Mouse (Mus musculus) MEL (cell line): ENCODE results near the gene Anln. TPM values are rescaled to one million over a fixed set of nuclear protein-coding genes. Genes with fewer than 3 reads are reported as not detected.
A peak's percentile ranks its signal among the peaks of the same experiment; 100 is the strongest.

Source experiments
- DNase-seq: peaks from one replicate; pipeline ENCODE4 v3.0.0; 2011; ENCODE audit warnings: low read depth, low spot score
- H3K27ac ChIP-seq: 2 replicates; pipeline ENCODE4 v1.5.1; 2012; ENCODE audit warnings: low read depth, mild to moderate bottlenecking, control low read depth, low read length, moderate library complexity; ENCODE audit not compliant: control insufficient read depth
- H3K27me3 ChIP-seq, 2 experiments: fragments of 150-350 bp in 1 of 2; sonication (generic) in 1 of 2; 2 replicates each; pipeline ENCODE4 v1.6.1; 2012; ENCODE audit warnings: low read length in 2 of 2, mild to moderate bottlenecking in 2 of 2, improper control_type of control experiment in 1 of 2, moderate library complexity in 1 of 2; ENCODE audit not compliant: insufficient read depth in 2 of 2, control insufficient read depth in 1 of 2
- H3K36me3 ChIP-seq, 2 experiments: 2 replicates each; pipeline ENCODE4 v1.6.1; 2012 to 2014; ENCODE audit warnings: low read length in 2 of 2, improper control_type of control experiment in 1 of 2, inconsistent platforms in 1 of 2, mild to moderate bottlenecking in 1 of 2; ENCODE audit not compliant: insufficient read depth in 2 of 2, control insufficient read depth in 1 of 2
- H3K4me1 ChIP-seq, 2 experiments: fragments of 150-350 bp in 1 of 2; sonication (generic) in 1 of 2; 2 replicates each; pipeline ENCODE4 v1.6.1; 2012; ENCODE audit warnings: low read length in 2 of 2, improper control_type of control experiment in 1 of 2, mild to moderate bottlenecking in 1 of 2; ENCODE audit not compliant: insufficient read depth in 2 of 2, control insufficient read depth in 1 of 2
- H3K4me3 ChIP-seq, 2 experiments: fragments of 150-350 bp in 1 of 2; sonication (generic) in 1 of 2; 2 replicates each; pipeline ENCODE4 v1.5.1; 2012; ENCODE audit warnings: low read depth in 2 of 2, low read length in 2 of 2, mild to moderate bottlenecking in 2 of 2, moderate library complexity in 2 of 2, control low read depth in 1 of 2, improper control_type of control experiment in 1 of 2; ENCODE audit not compliant: control insufficient read depth in 1 of 2, insufficient read depth in 1 of 2
- H3K79me2 ChIP-seq: 2 replicates; pipeline ENCODE4 v1.6.1; 2012; ENCODE audit warnings: mild to moderate bottlenecking, low read length, moderate library complexity; ENCODE audit not compliant: control insufficient read depth, poor library complexity, insufficient read depth
- H3K9ac ChIP-seq: 2 replicates; pipeline ENCODE4 v1.6.1; 2012; ENCODE audit warnings: low read depth, mild to moderate bottlenecking, control low read depth, low read length, moderate library complexity; ENCODE audit not compliant: control insufficient read depth, poor library complexity, severe bottlenecking
- H3K9me3 ChIP-seq: fragments of 150-350 bp; sonication (generic); replicated peaks from 2 replicates; pipeline ENCODE4 v1.6.1; 2012; ENCODE audit warnings: mild to moderate bottlenecking, low read length, improper control_type of control experiment, moderate library complexity; ENCODE audit not compliant: insufficient read depth
- BHLHE40 ChIP-seq: IDR thresholded peaks from 2 replicates; pipeline ENCODE4 v1.6.1; 2012; ENCODE audit warnings: low read depth, mild to moderate bottlenecking, inconsistent platforms, low read length, improper control_type of control experiment, borderline replicate concordance
- CHD1 ChIP-seq: IDR thresholded peaks from 2 replicates; pipeline ENCODE4 v1.6.1; 2012; ENCODE audit warnings: low read depth, mild to moderate bottlenecking, inconsistent platforms, low read length, improper control_type of control experiment
- CTCF ChIP-seq, 3 experiments: IDR thresholded peaks in 2 of 3; conservative IDR thresholded peaks in 1 of 3; 2 replicates each; pipeline ENCODE4 v1.5.1; 2011 to 2012; ENCODE audit warnings: low read length in 3 of 3, low read depth in 2 of 3, mild to moderate bottlenecking in 2 of 3, improper control_type of control experiment in 1 of 3, inconsistent platforms in 1 of 3, mixed read lengths in 1 of 3, moderate library complexity in 1 of 3; ENCODE audit not compliant: control insufficient read depth in 1 of 3, insufficient read depth in 1 of 3, poor library complexity in 1 of 3, severe bottlenecking in 1 of 3
- E2F4 ChIP-seq: IDR thresholded peaks from 2 replicates; pipeline ENCODE4 v1.6.1; 2011; ENCODE audit warnings: low read depth, low read length, improper control_type of control experiment, borderline replicate concordance
- ETS1 ChIP-seq: IDR thresholded peaks from 2 replicates; pipeline ENCODE4 v1.6.1; 2012; ENCODE audit warnings: low read depth, mild to moderate bottlenecking, inconsistent platforms, low read length, improper control_type of control experiment, moderate library complexity
- GABPA ChIP-seq: IDR thresholded peaks from 2 replicates; pipeline ENCODE4 v1.6.1; 2012; ENCODE audit warnings: low read depth, mild to moderate bottlenecking, inconsistent platforms, low read length, improper control_type of control experiment, moderate library complexity
- GATA1 ChIP-seq: IDR thresholded peaks from 2 replicates; pipeline ENCODE4 v1.6.1; 2011; ENCODE audit warnings: low read depth, low read length, improper control_type of control experiment
- JUND ChIP-seq: IDR thresholded peaks from 2 replicates; pipeline ENCODE4 v1.6.1; 2011; ENCODE audit warnings: low read depth, mild to moderate bottlenecking, improper control_type of control experiment, low read length
- KAT2A ChIP-seq: conservative IDR thresholded peaks from 2 replicates; pipeline ENCODE4 v1.6.1; 2012; ENCODE audit warnings: low read depth, low read length, improper control_type of control experiment, inconsistent platforms
- MAFK ChIP-seq: IDR thresholded peaks from 2 replicates; pipeline ENCODE4 v1.6.1; 2011; ENCODE audit warnings: low read depth, mild to moderate bottlenecking, low read length, improper control_type of control experiment, borderline replicate concordance
- MAX ChIP-seq: IDR thresholded peaks from 2 replicates; pipeline ENCODE4 v1.6.1; 2011; ENCODE audit warnings: low read length, improper control_type of control experiment
- MEF2A ChIP-seq: IDR thresholded peaks from 2 replicates; pipeline ENCODE4 v1.6.1; 2014; ENCODE audit warnings: low read depth, mild to moderate bottlenecking, inconsistent platforms, low read length, improper control_type of control experiment; ENCODE audit not compliant: poor library complexity, insufficient replicate concordance, severe bottlenecking; ENCODE audit errors: extremely low read depth
- MXI1 ChIP-seq: IDR thresholded peaks from 2 replicates; pipeline ENCODE4 v1.6.1; 2011; ENCODE audit warnings: mild to moderate bottlenecking, low read depth, low read length, improper control_type of control experiment
- MYB ChIP-seq: IDR thresholded peaks from 2 replicates; pipeline ENCODE4 v1.6.1; 2011; ENCODE audit warnings: mild to moderate bottlenecking, low read depth, low read length, improper control_type of control experiment
- MYC ChIP-seq: IDR thresholded peaks from 2 replicates; pipeline ENCODE4 v1.6.1; 2011; ENCODE audit warnings: low read depth, mild to moderate bottlenecking, low read length, improper control_type of control experiment, moderate library complexity
- NELFE ChIP-seq: IDR thresholded peaks from 2 replicates; pipeline ENCODE4 v1.6.1; 2011; ENCODE audit warnings: low read depth, low read length, improper control_type of control experiment
- NRF1 ChIP-seq: IDR thresholded peaks from 2 replicates; pipeline ENCODE4 v1.6.1; 2014; ENCODE audit warnings: low read depth, mild to moderate bottlenecking, inconsistent platforms, low read length, improper control_type of control experiment, moderate library complexity; ENCODE audit not compliant: poor library complexity, insufficient read depth, severe bottlenecking
- POLR2A ChIP-seq, 2 experiments: IDR thresholded peaks; 2 replicates each; pipeline ENCODE4 v1.6.1; 2011 to 2012; ENCODE audit warnings: low read length in 2 of 2, mild to moderate bottlenecking in 2 of 2, control low read depth in 1 of 2, improper control_type of control experiment in 1 of 2, low read depth in 1 of 2, moderate library complexity in 1 of 2; ENCODE audit not compliant: control insufficient read depth in 1 of 2, insufficient read depth in 1 of 2, poor library complexity in 1 of 2
- POLR2AphosphoS2 ChIP-seq: IDR thresholded peaks from 2 replicates; pipeline ENCODE4 v1.6.1; 2011; ENCODE audit warnings: low read length, improper control_type of control experiment
- POLR2AphosphoS5 ChIP-seq: IDR thresholded peaks from 2 replicates; pipeline ENCODE4 v1.6.1; 2012; ENCODE audit warnings: low read depth, borderline replicate concordance, mild to moderate bottlenecking, inconsistent platforms, low read length, moderate library complexity, mixed read lengths
- RAD21 ChIP-seq: IDR thresholded peaks from 2 replicates; pipeline ENCODE4 v1.6.1; 2011; ENCODE audit warnings: mild to moderate bottlenecking, low read depth, low read length, improper control_type of control experiment
- RCOR1 ChIP-seq: IDR thresholded peaks from 2 replicates; pipeline ENCODE4 v1.6.1; 2012; ENCODE audit warnings: low read depth, mild to moderate bottlenecking, inconsistent platforms, low read length, improper control_type of control experiment
- SIN3A ChIP-seq: IDR thresholded peaks from 2 replicates; pipeline ENCODE4 v1.6.1; 2012; ENCODE audit warnings: low read length, improper control_type of control experiment, inconsistent platforms
- SMC3 ChIP-seq: IDR thresholded peaks from 2 replicates; pipeline ENCODE4 v1.6.1; 2011; ENCODE audit warnings: low read depth, low read length, improper control_type of control experiment
- TAL1 ChIP-seq: IDR thresholded peaks from 2 replicates; pipeline ENCODE4 v1.6.1; 2012; ENCODE audit warnings: mild to moderate bottlenecking, inconsistent platforms, low read length, moderate library complexity, mixed read lengths
- TCF12 ChIP-seq: IDR thresholded peaks from 2 replicates; pipeline ENCODE4 v1.6.1; 2014; ENCODE audit warnings: low read depth, mild to moderate bottlenecking, inconsistent platforms, low read length, improper control_type of control experiment, moderate library complexity
- UBTF ChIP-seq: IDR thresholded peaks from 2 replicates; pipeline ENCODE4 v1.6.1; 2012; ENCODE audit warnings: low read depth, mild to moderate bottlenecking, inconsistent platforms, low read length, improper control_type of control experiment, moderate library complexity, borderline replicate concordance; ENCODE audit not compliant: insufficient read depth
- USF1 ChIP-seq: IDR thresholded peaks from 2 replicates; pipeline ENCODE4 v1.6.1; 2014; ENCODE audit warnings: low read depth, mild to moderate bottlenecking, inconsistent platforms, low read length, improper control_type of control experiment, moderate library complexity
- USF2 ChIP-seq, 2 experiments: IDR thresholded peaks; 2 replicates each; pipeline ENCODE4 v1.6.1; 2011 to 2012; ENCODE audit warnings: improper control_type of control experiment in 2 of 2, low read length in 2 of 2, borderline replicate concordance in 1 of 2, inconsistent platforms in 1 of 2, low read depth in 1 of 2, mild to moderate bottlenecking in 1 of 2; ENCODE audit not compliant: insufficient read depth in 1 of 2
- ZC3H11A ChIP-seq: IDR thresholded peaks from 2 replicates; pipeline ENCODE4 v1.6.1; 2012; ENCODE audit warnings: low read depth, mild to moderate bottlenecking, inconsistent platforms, low read length, improper control_type of control experiment
- ZKSCAN1 ChIP-seq: IDR thresholded peaks from 2 replicates; pipeline ENCODE4 v1.6.1; 2012; ENCODE audit warnings: low read depth, mild to moderate bottlenecking, inconsistent platforms, low read length, improper control_type of control experiment, moderate library complexity
- ZNF384 ChIP-seq: IDR thresholded peaks from 2 replicates; pipeline ENCODE4 v1.6.1; 2012; ENCODE audit warnings: low read depth, mild to moderate bottlenecking, inconsistent platforms, low read length, improper control_type of control experiment
- polyA plus RNA-seq, 2 experiments: library from polyadenylated mRNA; stranded (reverse) in 1 of 2; unstranded in 1 of 2; fragments of >175 nt in 1 of 2; fragments of >200 nt in 1 of 2; gene quantifications; 2 replicates each; pipeline versions ENCODE4 v1.2.1 to v1.2.4; 2012; ENCODE audit warnings: low replicate concordance in 2 of 2, low read depth in 1 of 2; ENCODE audit not compliant: insufficient read length in 2 of 2, insufficient read depth in 1 of 2, missing spikeins in 1 of 2
- total RNA-seq: library from RNA; depleted of rRNA; stranded (reverse); fragments of 300-350 nt; gene quantifications from 2 replicates; pipeline ENCODE4 v1.2.3, GENCODE M21; 2012

Anln gene
- total and polyA plus RNA-seq, 3 experiments, result 93.3 to 114 (median 93.3) TPM

GRCm38 (mm10) chr9:22366621-22367020, 22.4 kb downstream of the Anln start (continued):
- TF ChIP-seq TCF12 (no peak), MYC (0 out of 2 replicates have a peak, but pooled peaks have one; percentile 26), USF2 (IDR thresholded peaks at IDR 0.05; ENCODE audit: borderline replicate concordance in 1 of 2, insufficient read depth in 1 of 2, low read depth in 1 of 2, low read length in 2 of 2) (no peak), ETS1 (peak; percentile 47; the same call in 1 of the 2 replicates), ZNF384 (no peak; the same call in 1 of the 2 replicates), USF1 (no peak), NRF1 (peak; percentile 9; the same call in 1 of the 2 replicates), POLR2AphosphoS5 (no peak; the same call in none of the 2 replicates), CHD1 (peak; percentile 85; the same call in 1 of the 2 replicates), ZC3H11A (no peak), POLR2A (IDR thresholded peaks at IDR 0.05; ENCODE audit: control insufficient read depth in 1 of 2, insufficient read depth in 1 of 2, low read depth in 1 of 2, low read length in 2 of 2, poor library complexity in 1 of 2) (peak in 1 of 2 experiments; percentile 47; a peak in 1 of 4 replicates), RCOR1 (no peak), KAT2A (no peak), TAL1 (no peak), MEF2A (no peak), GATA1 (no peak), GABPA (no peak)

GRCm38 (mm10) chr9:22366221-22366620, 22.8 kb downstream of the Anln start:
- peak overlapping the region; percentile 3 for H3K27ac ChIP-seq
- peaks cover 7% of the 10 kb centered on the region; the same call in 1 of the 2 replicates for H3K79me2 ChIP-seq
- DNase-seq, result no peak
- peaks cover 14 to 17% of the 10 kb centered on the region in 2 experiments; a peak in 3 of 4 replicates for H3K4me1 ChIP-seq
- H3K9ac ChIP-seq, result no peak overlapping the region
- H3K9me3 ChIP-seq, result no peaks in the 10 kb centered on the region
- peaks cover 31 to 97% of the 10 kb centered on the region in 2 experiments for H3K36me3 ChIP-seq
- H3K4me3 ChIP-seq, result no peak overlapping the region
- H3K27me3 ChIP-seq, result no peaks in the 10 kb centered on the region
- TF ChIP-seq NELFE, result no peak
- TF ChIP-seq BHLHE40, result no peak
- TF ChIP-seq POLR2A (IDR thresholded peaks at IDR 0.05; ENCODE audit: control insufficient read depth in 1 of 2, insufficient read depth in 1 of 2, low read depth in 1 of 2, low read length in 2 of 2, poor library complexity in 1 of 2), result no peak; a peak in 1 of 4 replicates
- no peak for TF ChIP-seq GABPA
- TF ChIP-seq SIN3A, result no peak
- TF ChIP-seq POLR2AphosphoS5, result no peak
- no peak for TF ChIP-seq JUND
- TF ChIP-seq CHD1, result no peak
- TF ChIP-seq E2F4, result no peak
- no peak for TF ChIP-seq USF1
- no peak for TF ChIP-seq SMC3
- TF ChIP-seq USF2 (IDR thresholded peaks at IDR 0.05; ENCODE audit: borderline replicate concordance in 1 of 2, insufficient read depth in 1 of 2, low read depth in 1 of 2, low read length in 2 of 2), result no peak
- no peak for TF ChIP-seq MAFK
- no peak for TF ChIP-seq NRF1
- no peak for TF ChIP-seq ZKSCAN1
- TF ChIP-seq GATA1, result no peak
- TF ChIP-seq UBTF, result no peak
- no peak for TF ChIP-seq MYB
- TF ChIP-seq RAD21, result no peak
- peak; percentile 93 for TF ChIP-seq ZNF384
- TF ChIP-seq MAX, result no peak
- TF ChIP-seq KAT2A, result no peak
- no peak for TF ChIP-seq CTCF (IDR thresholded peaks at IDR 0.05 in 2 of 3, conservative IDR thresholded peaks at IDR 0.05 in 1 of 3; ENCODE audit: control insufficient read depth in 1 of 3, insufficient read depth in 1 of 3, low read depth in 2 of 3, low read length in 3 of 3, poor library complexity in 1 of 3, severe bottlenecking in 1 of 3)
- TF ChIP-seq POLR2AphosphoS2, result 0 out of 2 replicates have a peak, but pooled peaks have one; percentile 42
- peak; percentile 52 for TF ChIP-seq RCOR1
- no peak; the same call in 1 of the 2 replicates for TF ChIP-seq MXI1
- peak; percentile 58; the same call in 1 of the 2 replicates for TF ChIP-seq TCF12
